Mouse (Mus musculus): ENCODE measurements around the gene Tdpoz2. TPM values are rescaled to one million over a fixed set of nuclear protein-coding genes. Genes with fewer than 3 reads are reported as not detected.
"Not testable (repeated sequence)": the region's sequence is repeated elsewhere in the genome, so short reads cannot be mapped to it uniquely, and the experiment has no call there.

Gene Tdpoz2
- not detected in 2 replicates for polyA plus RNA-seq (2016; fragmentation: Nextera tagmentation; extraction: Ambion mirVana)

DNA sequence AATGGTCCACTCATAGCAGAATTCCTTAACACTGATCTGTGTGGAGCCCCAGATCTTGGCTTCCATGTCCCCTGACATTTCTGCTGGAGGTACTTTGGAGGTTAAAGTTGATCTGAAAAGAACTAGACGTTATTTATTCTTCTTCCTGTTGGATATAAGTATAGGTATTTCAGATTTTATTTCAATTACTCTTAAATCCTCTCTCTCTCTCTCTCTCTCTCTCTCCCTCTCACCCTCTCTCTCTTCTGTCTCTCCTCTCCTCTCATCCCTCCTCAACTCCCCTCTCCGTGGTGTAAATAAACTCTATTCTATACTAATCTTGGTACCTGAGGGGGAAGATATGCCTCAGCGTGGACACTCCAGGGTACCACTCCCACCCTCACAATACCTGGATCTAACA, at the start of gene Tdpoz2:
TSS of gene Tdpoz2 (minus strand) at position 101 of the 400 bp plus-strand sequence.
- no peaks in the 10 kb centered on the region for H3K27me3 ChIP-seq (replicated peaks; ENCODE audit: low read depth, poor library complexity, severe bottlenecking)
- no peak for DNase-seq (ENCODE audit: low spot score)
- no peak within 1 kb of the TSS for H3K27ac ChIP-seq (replicated peaks)
- no peaks in the 10 kb centered on the region for H3K9me3 ChIP-seq
- H3K36me3 ChIP-seq (replicated peaks) = no peaks in the 10 kb centered on the region
- no peak within 1 kb of the TSS for H3K4me3 ChIP-seq
- H3K4me1 ChIP-seq = no peaks in the 10 kb centered on the region
- 79% methylated on average over 3 of the region's 3 CpGs for WGBS

DNA sequence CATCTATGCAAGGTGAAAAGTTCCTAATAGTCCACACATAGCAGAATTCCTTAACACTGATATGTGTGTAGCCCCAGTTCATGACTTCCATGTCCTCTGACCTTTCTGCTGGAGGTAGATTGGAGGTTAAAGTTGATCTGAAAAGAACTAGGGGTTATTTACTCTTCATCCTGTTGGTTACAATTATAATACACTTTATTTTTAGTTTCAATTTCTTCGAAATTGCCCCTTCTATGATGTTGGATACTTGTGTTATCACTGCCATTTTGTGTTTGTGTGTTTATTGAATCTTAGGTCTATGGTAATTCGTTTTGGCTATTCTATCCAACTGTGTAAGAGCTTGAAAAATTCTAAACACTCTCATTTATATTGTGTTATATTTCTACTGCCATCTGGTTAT, 40.5 kb upstream of the Tdpoz2 start, which contains the start of gene Gm37596:
TSS of gene Gm37596 (minus strand) at position 101 of the 400 bp plus-strand sequence.
- not testable (repeated sequence) for DNase-seq (ENCODE audit: low spot score); H3K27me3 ChIP-seq (replicated peaks; ENCODE audit: low read depth, poor library complexity, severe bottlenecking); H3K36me3 ChIP-seq (replicated peaks); H3K9me3 ChIP-seq; H3K4me1 ChIP-seq; H3K27ac ChIP-seq (replicated peaks); H3K4me3 ChIP-seq
- WGBS = 75% methylated on average over 1 of the region's 2 CpGs

DNA sequence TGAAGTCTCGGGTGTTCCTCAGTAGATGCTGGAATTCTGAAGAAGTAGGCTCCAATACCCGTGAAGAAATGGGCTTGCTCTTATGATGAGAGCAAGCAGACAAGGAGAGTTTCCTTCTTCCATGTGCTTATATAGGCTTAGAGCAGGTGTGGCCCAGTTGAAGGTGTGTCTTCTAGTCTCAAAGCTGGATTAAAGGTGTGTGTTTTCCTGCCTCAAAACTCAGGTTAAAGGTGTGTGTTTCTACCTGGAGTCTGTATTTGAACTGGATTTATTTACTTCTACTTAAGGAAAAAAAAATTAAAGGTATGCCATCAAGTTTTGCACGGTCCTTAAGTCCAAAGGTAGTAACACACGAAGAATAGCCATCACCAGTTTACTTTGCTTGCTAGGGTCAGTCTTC, 23.7 kb upstream of the Tdpoz2 start, which contains the start of gene Tdpoz1:
TSS of gene Tdpoz1 (minus strand) at position 101 of the 400 bp plus-strand sequence.
- not testable (repeated sequence) for H3K9me3 ChIP-seq; H3K27ac ChIP-seq (replicated peaks); H3K27me3 ChIP-seq (replicated peaks; ENCODE audit: low read depth, poor library complexity, severe bottlenecking); H3K4me3 ChIP-seq; H3K4me1 ChIP-seq; H3K36me3 ChIP-seq (replicated peaks); DNase-seq (ENCODE audit: low spot score)
- WGBS = 77% methylated on average over 3 of the region's 4 CpGs

DNA sequence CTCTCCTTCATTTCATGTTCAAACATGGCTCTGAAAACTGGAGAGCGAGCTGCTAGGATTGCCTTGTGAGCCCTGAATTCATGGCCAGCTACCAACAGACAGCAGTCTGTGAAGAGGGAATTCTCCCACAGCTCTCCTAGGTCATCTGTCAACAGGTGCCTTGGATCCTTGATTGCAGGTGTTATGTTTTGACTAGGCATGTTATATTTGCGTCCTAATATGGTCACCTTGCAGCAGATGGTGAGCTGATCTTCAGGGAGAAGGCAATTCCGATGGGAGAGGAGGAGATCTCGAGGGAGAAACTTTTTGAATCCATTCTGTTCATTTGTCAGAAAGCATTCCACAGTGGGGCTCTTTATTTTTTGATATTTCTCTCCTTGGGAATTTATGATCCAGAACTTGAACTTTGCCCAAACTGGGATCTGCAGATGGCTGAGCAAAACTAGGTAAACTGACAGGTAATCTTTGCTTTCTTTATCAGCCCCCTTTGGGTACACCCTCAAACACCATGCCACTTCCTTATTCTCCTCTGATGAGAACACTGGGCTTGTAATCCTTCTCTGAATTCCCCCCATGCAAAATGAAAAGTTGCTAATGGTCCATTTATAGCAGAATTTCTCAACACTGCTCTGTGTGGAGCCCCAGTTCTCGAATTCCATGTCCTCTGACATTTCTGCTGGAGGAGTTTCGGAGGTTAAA, 18.5 kb upstream of the Tdpoz2 start:
- H3K36me3 ChIP-seq (replicated peaks); H3K27ac ChIP-seq (replicated peaks); H3K27me3 ChIP-seq (replicated peaks; ENCODE audit: low read depth, poor library complexity, severe bottlenecking); DNase-seq (ENCODE audit: low spot score); H3K9me3 ChIP-seq; H3K4me3 ChIP-seq; H3K4me1 ChIP-seq: not testable (repeated sequence)
- 86% methylated on average over 5 of the region's 6 CpGs for WGBS

DNA sequence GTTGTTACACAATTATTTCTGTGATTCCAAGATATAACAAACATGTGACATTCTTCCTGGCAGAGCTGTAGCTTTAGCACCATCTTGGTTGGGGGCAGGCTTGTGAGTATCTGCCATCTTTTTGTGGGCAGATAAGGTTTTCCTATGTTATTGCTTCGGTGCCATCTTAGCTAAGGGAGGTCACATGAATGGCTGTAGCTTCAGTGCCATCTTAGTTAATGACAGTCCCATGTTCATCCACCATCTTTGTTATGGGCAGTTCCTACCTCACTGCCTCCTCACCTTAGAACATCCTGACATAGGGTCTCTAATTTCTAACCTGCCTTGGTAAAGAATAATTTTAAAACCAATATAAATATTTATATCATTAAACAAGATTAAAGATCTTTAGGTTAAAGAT, 1.8 kb upstream of the Tdpoz2 start:
- no peaks in the 10 kb centered on the region for H3K9me3 ChIP-seq
- no peak overlapping the region for H3K27ac ChIP-seq (replicated peaks)
- no peaks in the 10 kb centered on the region for H3K36me3 ChIP-seq (replicated peaks)
- H3K27me3 ChIP-seq (replicated peaks; ENCODE audit: low read depth, poor library complexity, severe bottlenecking) = no peaks in the 10 kb centered on the region
- no peak overlapping the region for H3K4me3 ChIP-seq
- no peak for DNase-seq (ENCODE audit: low spot score)
- WGBS = 83% methylated on average over 1 of the region's 1 CpGs
- no peaks in the 10 kb centered on the region for H3K4me1 ChIP-seq

DNA sequence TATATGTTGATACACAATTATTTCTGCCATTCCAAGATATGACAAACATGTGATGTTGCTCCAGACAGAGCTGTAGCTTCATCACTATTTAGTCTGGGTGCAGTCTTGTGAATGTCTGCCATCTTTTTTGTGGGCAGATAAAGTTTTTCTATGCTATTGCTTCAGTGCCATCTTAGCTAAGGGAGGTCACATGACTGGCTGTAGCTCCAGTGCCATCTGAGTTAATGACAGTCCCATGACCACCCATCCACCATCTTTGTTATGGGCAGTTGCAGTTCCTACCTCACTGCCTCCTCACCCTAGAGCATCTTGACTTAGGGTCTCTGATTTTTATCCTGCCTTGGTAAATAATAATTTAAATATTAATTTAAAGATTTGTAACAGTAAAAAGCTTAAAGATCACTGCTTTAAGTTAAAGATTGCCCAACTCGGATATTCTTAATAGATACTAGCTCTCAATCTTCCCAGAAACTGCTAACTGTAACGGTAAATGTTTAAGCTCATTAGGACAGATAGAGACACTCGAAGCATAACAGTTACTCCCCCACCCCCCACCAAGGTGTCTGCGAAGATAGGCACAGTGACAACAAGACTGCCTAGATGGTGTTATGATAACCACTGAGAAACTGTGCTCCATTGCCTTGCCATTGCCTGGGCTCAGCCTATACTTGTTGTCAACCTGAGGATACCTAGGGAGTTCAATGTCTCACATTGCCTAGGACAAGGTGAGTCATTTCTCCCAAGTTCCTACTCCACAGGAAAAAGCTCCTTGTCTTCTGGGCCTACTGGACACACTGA, 21.4 kb downstream of the Tdpoz2 start:
- 85% methylated on average over 4 of the region's 4 CpGs for WGBS
- not testable (repeated sequence) for H3K4me3 ChIP-seq; DNase-seq (ENCODE audit: low spot score); H3K27me3 ChIP-seq (replicated peaks; ENCODE audit: low read depth, poor library complexity, severe bottlenecking); H3K36me3 ChIP-seq (replicated peaks); H3K27ac ChIP-seq (replicated peaks); H3K4me1 ChIP-seq; H3K9me3 ChIP-seq

DNA sequence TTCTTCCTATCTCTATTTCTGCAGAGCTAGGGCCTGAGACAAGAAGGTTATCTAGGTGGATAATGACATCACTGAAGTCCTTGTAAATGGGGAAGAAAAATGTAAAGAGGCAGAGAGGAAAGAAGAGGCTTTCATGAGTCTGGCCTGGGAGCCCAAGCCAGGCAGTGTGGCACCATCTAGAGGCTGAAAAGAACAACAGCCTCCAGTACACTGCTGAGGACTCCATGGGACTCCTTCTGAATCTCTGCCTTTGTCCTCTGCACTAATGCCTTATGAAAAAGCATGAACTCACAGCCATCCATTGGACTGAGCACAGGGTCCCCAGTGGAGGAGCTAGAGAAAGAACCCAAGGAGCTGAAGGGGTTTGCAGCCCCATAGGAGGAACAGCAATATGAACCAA, 43.5 kb downstream of the Tdpoz2 start:
- H3K4me1 ChIP-seq; H3K9me3 ChIP-seq; H3K36me3 ChIP-seq (replicated peaks); H3K27me3 ChIP-seq (replicated peaks; ENCODE audit: low read depth, poor library complexity, severe bottlenecking); H3K4me3 ChIP-seq; H3K27ac ChIP-seq (replicated peaks): not testable (repeated sequence)
- peak; percentile 27 for DNase-seq (ENCODE audit: low spot score)

DNA sequence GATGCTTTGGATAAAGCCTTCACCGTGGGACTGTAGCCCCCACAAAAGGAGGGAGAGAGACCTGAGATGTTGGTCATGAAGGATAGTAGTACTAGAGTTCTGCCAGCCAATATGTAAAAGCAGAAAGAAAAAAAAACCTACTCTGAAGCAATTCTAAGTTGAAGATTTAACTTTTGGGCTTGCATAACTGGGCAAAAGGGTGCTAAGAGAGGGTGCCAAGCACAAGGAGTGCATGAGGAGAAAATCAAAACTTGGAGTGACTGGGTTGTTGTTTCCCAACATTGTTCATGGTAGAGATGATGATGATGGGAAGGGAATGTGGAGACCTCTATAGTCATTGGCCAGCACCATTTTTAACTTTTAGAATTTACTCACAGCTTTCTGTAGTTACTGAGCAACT, 50.6 kb downstream of the Tdpoz2 start:
- Histone ChIP-seq H3K4me3 (no peak overlapping the region), H3K9me3 (no peaks in the 10 kb centered on the region), H3K4me1 (peaks cover 8% of the 10 kb centered on the region), H3K27me3 (replicated peaks; ENCODE audit: low read depth, poor library complexity, severe bottlenecking) (no peaks in the 10 kb centered on the region), H3K27ac (replicated peaks) (no peak overlapping the region), H3K36me3 (replicated peaks) (no peaks in the 10 kb centered on the region)
- 84% methylated on average over 1 of the region's 1 CpGs for WGBS
- no peak for DNase-seq (ENCODE audit: low spot score)

Other genes starting within 250 kb of the Tdpoz2 start
- 0.29 and 0.32 TPM in 2 replicates for gene Tchh, start 210.4 kb downstream of the Tdpoz2 start, polyA plus RNA-seq (2016; fragmentation: Nextera tagmentation; extraction: Ambion mirVana)
- not detected in 2 replicates for gene Tchhl1, start 183.9 kb downstream of the Tdpoz2 start, polyA plus RNA-seq (2016; fragmentation: Nextera tagmentation; extraction: Ambion mirVana)
- 351 and 395 TPM in 2 replicates for gene S100a11, start 132.2 kb downstream of the Tdpoz2 start, polyA plus RNA-seq (2016; fragmentation: Nextera tagmentation; extraction: Ambion mirVana)
- 118 and 146 TPM in 2 replicates for gene S100a10, start 97.6 kb downstream of the Tdpoz2 start, polyA plus RNA-seq (2016; fragmentation: Nextera tagmentation; extraction: Ambion mirVana)
- not detected in 2 replicates for gene Tdpoz1, start 23.6 kb upstream of the Tdpoz2 start, polyA plus RNA-seq (2016; fragmentation: Nextera tagmentation; extraction: Ambion mirVana)
- not detected in 2 replicates for gene Gm37596, start 40.4 kb upstream of the Tdpoz2 start, polyA plus RNA-seq (2016; fragmentation: Nextera tagmentation; extraction: Ambion mirVana)
- not detected in 2 replicates for gene Gm5773, start 120.3 kb upstream of the Tdpoz2 start, polyA plus RNA-seq (2016; fragmentation: Nextera tagmentation; extraction: Ambion mirVana)
- not detected in 2 replicates for gene Tdpoz4, start 143.7 kb upstream of the Tdpoz2 start, polyA plus RNA-seq (2016; fragmentation: Nextera tagmentation; extraction: Ambion mirVana)
- gene Tdpoz3, start 173.3 kb upstream of the Tdpoz2 start, polyA plus RNA-seq (2016; fragmentation: Nextera tagmentation; extraction: Ambion mirVana) = not detected in 2 replicates

Data from embryonic facial prominence, embryonic 10.5 days (tissue).